Mouse (Mus musculus) adipocyte (in vitro differentiated cells): ENCODE measurements around the gene Ggn.
"Not testable (repeated sequence)": the region's sequence is repeated elsewhere in the genome, so short reads cannot be mapped to it uniquely, and the experiment has no call there.

Source experiments
- DNase-seq: peaks from one replicate; pipeline ENCODE4 v3.0.0-alpha.2; 2016; ENCODE audit warnings: low spot score

Gene Ggn

DNA sequence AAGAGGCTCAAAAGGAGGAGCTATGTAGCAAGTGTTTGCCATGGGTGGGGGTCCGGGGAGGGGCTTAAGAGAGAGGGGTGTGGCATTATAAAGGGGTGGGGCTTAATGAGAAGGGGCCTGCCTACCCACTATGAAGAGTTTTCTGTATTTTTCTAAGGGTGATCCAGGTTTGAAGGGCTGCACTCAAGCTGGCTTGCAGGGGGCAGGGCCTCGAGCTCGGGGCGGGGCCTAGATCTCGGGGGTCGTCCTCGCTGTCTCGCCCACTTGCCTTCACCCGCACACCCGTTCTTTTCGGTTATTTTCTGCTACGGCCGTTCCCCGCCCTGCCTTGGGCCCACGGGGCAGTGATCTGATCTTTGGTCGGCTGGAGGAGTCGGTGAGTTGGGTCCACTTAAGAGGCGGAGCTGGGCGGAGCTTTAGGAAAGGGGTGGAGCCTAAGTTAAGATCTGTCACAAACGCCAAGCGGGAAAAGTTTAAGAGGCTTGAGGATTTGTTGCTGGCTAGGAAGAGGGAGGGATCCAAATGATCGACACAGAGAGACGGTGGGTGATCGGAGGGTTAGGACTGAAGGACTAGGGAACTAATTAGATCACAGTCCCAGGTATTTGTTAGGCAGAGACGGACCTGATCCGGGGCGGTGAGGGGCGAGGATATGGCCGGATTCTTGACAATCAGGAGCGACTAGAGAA lies at the start of gene Ggn, which contains the start of gene Spred3:
Ggn (plus strand) TSS at position 145 of the 689 bp plus-strand sequence.
Spred3 (minus strand) TSS at position 346 of the 689 bp plus-strand sequence.
- DNase-seq: peak; percentile 75

DNA sequence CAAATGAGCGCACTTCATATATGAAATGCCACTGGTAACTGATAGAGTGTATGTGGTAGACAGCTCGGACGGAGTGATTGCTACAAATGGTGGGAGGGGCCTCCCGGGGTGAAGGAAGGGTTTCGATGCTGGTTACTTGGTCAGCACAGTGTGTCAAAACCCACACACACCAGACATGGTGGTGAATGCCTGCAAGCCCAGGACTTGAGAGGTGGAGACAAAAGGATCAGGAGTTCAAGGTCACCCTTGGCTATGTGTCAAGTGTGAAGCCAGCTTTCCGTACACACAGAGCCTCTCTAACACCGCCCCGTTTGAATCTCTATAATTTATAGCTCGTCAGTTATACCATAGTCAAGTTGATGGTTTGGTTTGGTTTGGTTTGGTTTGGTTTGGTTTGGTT lies 47.2 kb upstream of the Ggn start:
- no peak for DNase-seq

DNA sequence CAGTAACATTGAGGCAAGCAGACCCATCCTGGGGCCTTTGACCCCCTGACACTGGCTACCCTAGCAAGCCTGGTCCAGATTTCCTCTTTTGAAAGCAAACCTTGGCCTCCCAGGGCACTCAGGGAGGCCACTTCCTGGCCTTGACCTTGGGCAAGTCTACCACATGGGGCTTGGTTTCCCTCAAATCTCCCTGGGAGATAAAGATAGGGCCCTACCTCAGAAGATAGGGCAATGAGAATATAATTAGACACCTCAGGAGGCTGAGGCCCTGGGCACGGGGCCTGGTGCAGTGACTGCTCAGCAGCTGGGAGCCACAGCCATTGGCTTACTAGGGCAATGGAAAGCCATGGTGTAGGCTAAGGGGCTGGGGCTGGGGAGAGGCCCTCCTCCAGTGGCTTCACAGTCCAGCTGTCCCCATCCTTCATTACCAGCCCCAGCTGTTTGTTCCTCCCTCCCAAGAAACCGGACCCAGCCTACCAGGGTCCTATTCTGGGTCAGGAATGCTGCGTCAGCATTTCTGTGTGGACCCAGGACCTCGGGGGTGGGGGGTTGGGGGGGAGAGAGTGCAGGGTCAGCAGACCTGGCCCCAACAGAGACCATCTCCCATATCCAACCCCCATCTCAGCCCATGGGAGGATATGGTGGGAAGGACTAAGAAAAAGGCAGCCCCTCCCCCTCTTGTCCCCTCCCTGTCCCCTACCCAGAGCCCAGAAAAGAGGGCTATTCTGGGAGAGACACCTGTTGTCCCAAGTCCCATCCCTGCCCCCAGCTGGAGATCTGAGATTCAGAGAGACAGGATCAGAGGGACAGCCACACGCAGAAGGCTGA lies 46.3 kb upstream of the Ggn start:
- DNase-seq: no peak

DNA sequence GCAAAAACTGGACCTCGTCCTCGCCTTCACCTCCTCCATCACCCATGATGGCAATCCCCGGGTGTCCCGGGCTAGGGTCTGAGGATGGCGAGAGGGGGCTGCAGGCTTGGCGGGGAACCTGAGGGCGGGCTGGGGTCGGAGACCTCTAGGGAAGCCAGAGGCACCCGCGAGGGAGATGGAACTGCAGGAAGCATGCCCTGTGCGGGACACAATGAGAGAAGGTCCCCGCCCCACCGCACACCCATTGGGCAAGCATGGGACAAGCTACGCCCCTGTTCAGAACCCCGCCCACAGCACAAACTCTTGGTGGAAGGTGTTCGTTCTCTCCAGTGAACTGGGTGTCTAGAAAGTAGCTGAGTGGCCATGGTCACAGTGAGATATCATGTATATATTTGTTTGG lies 45.0 kb upstream of the Ggn start, which contains the start of gene Ryr1:
Ryr1 (minus strand) TSS at position 210 of the 400 bp plus-strand sequence.
- no peak for DNase-seq

DNA sequence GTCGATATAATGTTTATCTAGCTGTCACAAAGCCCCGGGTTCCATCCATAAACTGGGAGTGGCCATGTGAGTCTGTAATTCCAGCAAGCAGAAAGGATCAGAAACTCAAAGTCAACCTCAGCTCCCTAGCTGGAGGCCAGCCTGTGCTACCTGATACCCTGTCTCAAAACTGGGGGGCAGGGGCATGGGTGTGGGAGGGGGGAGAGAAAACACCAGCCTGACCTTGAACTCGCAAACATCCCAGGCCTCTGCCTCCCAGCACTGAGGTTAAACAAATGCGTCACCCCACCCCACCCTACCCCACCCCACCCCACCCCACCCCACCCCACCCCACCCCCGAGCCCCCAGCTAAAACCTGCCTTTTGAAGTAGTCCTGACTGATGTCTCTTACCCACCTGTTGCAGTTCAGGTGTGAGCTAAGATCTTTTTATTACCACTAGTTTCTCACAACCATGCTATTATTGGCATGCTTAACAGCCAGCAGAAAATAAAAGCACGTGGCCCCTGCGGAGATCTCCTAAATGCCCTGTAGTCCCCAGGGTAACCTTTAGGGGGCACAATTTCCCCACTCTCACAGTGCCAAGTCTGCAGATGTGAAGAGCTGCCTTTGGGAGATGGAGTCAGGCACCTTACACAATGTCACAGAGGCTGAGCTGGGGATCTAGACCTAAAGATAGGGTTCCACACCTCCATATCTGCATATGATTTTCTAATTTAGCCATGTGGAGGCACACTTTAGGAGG lies 43.7 kb upstream of the Ggn start:
- DNase-seq: peak; percentile 29

DNA sequence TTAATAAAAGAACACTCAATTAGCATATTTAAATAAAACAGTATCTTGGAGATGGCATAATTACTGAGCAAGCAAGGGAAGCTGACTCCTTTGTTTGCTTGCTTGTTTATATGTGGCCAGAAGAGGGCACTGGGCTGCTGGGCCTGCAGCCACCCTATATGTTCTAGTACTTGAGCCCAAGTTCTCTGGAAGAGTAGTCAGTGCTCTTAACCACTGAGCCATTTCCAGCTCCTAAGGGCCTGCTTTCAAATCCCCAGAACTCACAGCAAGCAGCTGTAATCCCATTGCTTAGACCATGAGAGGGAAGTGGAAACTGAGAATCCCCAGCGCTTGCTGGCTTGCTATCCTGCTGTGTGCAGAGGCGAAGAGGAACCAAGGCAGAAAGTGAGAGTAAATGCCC lies 41.3 kb upstream of the Ggn start:
- DNase-seq: peak; percentile 15

DNA sequence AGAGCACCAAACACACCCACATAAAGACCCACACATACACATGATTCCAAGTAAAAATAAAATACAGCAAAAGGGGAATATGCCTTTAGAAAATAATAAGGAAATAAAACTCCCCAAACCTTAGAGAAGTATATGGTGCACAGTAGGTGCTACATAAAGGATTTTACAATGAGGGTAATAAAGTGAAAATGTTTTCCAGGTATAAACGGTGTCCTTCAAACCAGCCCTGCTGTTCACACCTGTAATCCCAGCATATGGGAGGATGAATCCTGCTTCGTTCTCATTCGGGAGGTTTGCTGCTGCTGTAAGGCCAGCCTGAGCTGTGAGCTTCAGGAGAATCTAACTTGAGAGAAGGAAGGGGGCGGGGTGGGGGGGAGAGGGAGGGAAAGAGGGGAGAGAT lies 35.8 kb upstream of the Ggn start:
- no peak for DNase-seq

DNA sequence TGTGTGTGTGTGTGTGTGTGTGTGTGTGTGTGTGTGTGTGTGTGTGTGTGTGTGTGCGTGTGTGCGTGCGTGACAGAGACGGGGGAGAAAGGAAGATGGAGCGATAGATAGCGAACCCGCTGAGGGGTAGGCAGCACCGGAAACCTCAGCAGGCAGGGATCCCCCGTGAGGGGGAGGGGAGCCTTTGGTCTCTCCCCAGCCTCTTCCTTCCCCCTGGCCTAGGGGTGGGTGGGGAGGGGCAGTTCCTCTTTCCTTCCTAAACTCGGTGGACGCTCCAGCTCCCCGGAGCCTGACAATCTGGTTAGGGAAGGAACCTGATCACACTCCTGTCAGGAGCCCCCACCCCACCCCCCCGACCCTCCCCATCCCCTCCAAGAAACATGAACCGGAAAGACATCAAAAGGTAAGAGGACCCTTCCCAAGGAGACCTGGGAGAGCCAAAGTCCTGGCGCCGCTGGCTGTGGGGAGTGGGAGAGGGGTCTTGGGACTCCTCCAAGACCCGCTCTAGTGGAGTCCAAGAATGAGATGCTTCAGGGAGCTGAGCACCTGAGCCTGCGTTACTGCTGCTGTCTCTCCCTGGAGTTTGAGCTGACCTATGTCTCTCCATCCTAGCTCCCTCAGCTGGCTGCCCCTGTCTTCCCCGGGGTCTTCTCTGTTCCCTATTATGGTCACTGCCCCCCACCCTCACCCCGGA lies 35.2 kb upstream of the Ggn start, which contains the start of gene Rasgrp4:
Rasgrp4 (plus strand) TSS at position 159 of the 694 bp plus-strand sequence.
- no peak for DNase-seq

DNA sequence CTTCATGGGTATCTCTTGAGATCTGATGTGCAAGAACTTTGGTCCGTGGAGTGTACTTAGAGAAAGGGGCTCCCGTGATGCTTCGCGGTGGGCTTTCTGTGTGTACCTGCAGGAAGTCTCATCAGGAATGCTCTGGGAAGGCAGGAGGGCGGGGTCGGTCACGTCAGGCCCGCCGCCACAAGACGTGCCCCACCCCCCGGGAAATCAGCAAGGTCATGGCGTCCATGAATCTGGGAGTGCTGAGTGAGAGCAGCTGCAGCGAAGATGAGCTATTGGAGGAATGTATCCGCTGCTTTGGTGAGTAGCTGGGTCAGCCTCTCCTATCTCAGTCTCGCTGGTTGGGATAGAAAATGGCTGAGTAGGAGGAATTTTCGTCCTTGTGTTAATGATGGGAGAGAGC lies 32.6 kb upstream of the Ggn start:
- DNase-seq: no peak

DNA sequence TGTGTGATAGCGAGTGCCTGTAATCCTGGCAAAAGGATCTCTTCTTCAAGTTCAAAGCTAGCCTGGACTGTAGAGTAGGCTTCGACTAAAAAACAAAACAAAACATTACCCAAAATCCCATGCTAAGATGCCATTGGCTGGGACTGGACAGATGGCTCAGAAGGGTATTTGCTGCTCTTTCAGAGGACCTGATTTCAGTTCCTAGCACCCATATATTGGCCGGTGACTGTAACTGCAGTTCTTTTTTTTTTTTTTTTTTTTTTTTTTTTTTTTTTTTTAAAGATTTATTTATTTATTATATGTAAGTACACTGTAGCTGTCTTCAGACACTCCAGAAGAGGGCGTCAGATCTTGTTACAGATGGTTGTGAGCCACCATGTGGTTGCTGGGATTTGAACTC lies 30.8 kb upstream of the Ggn start:
- DNase-seq: not testable (repeated sequence)

DNA sequence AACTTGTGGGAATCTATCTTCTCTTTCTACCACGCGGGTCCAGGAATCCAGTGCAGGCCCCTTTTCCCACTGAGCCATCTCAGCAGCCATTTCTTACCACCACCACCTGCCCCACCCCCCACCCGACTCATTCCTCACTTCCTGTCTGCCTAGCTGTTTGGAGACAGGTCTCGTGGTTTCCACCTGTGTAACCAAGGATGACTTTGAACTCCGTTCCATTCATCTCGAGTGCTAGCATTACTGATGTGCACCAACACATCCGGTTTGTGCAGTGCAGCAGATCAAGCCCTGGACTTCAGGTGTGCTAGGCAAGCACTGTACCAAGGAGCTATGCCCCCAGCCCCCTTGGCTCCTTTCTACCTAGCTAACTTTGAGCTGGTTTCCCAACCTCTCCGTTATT lies 28.6 kb upstream of the Ggn start:
- DNase-seq: no peak

DNA sequence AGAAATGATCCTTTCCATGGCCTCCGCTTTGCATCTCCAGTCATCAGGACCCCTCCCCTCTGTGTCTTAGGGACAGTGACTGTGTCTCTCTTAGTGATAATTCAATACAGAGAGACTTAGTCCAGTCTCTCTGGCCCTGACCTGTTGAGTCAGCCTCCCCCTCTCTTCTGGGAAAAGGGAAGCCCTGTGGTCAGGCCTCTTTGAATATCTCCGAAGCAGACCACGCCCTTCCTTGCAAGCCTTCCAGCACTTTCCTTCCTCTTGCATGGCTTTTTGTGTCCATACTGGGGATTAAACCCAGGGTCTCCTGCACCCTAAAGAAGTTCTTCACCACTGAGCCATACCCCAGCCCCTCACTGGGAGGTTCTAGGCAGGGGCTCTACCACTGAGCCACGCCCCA lies 26.0 kb upstream of the Ggn start:
- DNase-seq: no peak

DNA sequence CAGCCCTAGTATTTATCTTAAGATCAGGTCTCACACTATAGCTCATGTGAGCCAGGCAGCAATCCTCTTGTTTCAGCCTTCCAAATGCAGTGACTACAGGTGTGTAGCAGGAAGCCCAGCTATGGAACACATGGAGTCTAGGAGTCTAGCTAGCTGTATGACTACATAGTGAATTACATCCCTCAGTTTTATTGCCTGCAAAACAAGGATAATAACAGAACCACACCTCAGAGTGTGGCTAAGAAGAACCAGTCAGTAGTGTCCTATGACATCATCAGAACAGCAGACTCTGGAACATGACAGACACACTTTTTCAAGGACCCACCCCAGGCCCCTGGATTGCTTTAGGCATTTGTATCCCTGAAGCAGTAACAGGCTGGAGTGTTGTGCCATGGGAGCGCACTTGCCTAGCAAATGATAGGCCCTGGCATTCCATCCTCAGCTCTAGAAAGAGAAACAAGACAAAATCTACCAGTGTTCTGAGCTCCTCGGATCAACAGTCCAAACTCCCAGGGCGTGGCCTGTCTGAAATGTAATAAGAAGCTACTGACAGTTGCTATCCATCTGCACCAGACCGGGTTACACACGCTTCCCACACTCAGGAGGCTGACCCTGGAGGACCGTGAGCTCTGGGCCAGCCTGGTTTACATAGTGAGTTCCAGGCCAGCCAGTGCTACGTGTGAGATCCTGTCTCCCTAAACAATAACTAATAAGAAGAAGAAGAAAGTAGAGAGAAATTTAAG lies 23.2 kb upstream of the Ggn start:
- DNase-seq: no peak

DNA sequence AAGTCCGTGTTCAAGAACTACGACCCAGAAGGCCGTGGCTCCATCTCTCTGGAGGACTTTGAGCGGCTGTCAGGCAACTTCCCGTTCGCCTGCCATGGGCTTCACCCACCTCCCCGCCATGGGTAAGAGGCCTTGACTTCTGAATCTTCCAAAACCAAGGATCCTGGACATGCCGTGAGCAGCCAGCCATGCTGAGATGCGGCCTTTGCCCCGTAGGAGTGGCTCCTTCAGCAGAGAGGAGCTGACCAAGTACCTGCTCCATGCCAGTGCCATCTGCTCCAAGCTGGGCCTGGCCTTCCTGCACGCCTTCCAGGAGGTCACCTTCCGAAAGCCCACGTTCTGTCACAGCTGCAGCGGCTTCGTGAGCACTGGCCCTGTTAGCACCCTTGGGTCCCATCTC lies 21.2 kb upstream of the Ggn start:
- DNase-seq: no peak

DNA sequence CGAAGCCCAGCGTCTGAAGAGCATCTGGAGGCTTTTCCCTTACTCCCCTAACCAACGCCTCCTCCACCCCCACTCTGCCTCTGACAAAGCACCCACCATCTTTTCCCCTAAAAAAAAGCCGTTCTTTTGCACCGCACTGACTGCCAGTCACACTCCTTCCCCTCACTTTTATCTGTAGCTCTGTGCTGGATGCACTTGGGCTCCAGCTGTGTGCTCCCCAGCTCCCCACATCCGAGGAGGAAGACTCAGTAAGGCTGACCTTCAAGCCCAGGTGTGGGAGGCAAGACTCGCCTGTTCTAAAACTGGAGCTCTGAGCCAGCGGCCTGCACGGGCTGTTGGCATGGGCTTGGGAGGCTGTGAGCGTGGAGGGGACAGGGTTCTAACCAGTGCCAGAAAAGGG lies 18.5 kb upstream of the Ggn start:
- no peak for DNase-seq

DNA sequence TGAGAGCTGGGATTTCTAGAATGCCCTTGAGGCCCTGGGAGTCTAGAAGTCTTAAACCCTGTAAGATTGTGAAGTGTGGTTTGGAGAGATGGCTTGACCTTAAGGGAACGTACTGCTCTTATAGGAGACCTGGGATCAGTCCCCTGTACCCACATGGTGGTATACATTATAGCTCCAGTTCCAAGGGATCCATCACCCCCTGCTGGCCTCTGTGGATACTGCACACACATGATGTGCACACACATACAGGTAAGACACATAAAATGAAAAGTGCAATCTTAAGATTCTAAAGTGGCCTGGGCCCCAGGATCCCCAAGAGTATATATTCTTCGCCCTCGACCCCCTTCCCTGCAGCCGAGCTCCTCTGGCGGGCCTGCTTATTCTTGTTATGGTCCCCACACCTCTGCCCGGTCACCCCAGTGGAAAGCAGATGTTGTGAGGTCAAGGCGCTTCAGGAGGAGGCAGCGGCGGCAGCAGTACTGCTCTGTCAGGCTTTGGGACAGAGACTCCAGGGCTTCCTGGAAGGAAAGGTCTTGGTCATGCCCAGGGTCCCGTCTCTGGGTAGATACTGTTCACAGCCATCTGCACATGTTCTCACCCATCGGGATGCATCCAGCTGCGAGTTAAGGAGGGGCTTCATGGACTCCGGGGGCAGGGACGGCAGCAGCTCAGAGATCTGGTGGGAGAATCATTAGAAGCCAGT lies 15.8 kb upstream of the Ggn start:
- DNase-seq: no peak

DNA sequence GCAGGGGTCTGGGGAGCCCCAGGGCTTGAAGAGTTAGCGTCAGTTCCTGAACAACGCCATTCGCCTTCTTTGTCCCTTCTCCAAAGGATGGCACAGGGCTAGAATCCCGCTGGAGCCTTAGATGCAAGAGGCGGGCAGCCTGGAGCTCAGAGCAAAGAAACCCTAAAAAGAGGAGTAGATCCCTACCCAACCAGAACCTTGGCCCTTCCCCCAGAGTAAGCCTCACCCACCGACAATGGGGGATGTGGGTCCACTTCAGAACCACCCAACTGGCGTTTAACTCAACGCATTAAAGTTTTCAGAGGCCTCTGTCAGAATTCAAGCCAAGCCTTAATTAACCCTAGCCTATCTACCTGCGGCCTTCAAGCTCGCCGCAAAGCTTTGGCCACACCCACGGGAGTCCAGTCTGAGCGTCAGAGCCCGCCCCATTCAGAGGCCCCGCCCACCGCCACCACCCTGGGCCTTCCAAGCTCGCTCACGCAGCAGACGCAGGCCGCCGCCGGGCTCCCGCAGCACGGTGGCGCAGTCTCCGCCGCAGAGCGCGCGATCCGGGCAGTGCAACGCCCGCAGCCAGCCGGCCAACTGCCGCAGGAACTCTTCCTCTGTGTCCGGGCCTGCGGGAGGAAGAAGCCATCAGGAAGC lies 14.7 kb upstream of the Ggn start:
- peak; percentile 59 for DNase-seq

DNA sequence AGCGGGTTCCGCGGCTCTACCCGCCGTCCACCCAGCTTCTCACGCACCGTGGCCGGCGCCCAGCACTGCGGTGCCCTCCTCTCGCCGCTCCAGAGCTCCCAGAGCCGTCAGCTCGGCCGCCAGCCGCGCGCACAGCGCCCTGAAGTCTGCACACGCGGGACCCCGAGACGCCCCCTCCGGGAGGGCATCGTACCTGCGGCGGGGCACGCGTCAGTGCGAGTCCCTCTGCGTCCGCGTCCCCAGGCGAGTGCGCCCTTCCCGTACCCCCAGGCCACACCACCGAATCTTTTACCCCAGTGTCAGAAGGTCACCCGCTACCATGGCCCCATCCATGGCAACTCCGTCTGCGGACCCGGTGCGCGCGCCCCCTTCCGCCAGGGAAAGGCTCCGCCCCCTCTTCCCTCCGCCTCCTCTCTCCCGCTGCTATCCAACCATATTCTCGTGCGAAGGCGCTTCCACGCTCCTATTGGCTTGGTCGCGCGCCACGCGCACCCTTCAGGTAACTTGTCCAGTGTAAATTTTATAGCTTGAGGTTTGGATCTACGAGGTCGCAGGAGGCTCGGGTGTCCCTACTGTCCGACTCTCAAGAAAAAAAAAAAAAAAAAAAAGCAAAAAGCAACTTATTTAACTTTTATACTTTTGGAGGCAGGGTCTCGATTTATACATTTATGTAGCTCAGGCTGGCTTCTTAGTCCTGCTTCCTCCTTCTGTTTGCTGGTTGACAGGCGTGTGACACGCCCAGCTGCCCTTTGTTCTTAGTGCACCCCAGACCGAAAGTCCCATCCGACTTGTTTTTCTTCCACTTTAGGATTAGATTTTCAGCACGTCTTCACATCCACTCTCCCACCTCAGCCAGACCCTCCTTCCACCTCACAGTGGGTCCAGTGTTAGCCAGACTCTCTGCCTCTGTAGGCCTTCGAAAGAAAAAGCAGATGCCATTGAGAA lies 13.9 kb upstream of the Ggn start, which contains the start of gene Fam98c:
Fam98c (minus strand) TSS at position 397 of the 945 bp plus-strand sequence.
- peak; percentile 48 for DNase-seq

DNA sequence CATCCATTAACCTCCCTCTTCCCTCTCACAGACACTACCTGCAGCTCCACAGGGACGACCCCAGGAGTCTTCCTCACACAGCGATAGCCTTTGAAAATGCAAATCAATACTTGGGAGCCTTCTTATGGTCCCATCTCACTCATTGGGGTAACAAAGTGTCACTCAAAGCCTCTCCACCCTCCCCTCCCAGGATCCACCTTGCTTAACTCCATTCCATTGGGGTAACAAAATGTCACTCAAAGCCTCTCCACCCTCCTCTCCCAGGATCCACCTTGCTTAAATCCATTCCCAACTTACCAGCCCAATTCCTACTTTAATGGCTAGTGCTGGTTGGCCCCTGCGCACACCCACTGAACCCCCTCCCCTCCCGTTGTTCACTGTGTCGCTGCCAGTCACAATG lies 11.7 kb upstream of the Ggn start:
- DNase-seq: no peak
